Mouse (Mus musculus): ENCODE results near the gene D630003M21Rik.

- TF ChIP-seq EP300 (IDR thresholded peaks at IDR 0.05; ENCODE audit: insufficient read depth, low read depth, low read length) (no peak), POLR2A (IDR thresholded peaks at IDR 0.05; ENCODE audit: insufficient read depth, low read length) (no peak), CTCF (IDR thresholded peaks at IDR 0.05; ENCODE audit: low read depth, low read length) (no peak)
Measured at GRCm38 (mm10) chr2:158238101-158238500, 9.1 kb upstream of the D630003M21Rik start.

Data from ES-Bruce4 (cell line).